Comparison of ENCODE assay signal across 23 mouse cellular contexts in genomic region chr2:92750116-92750515, GRCm38 (mm10).
DNase-seq lines count a peak whose midpoint lies in the region; ATAC-seq and TF ChIP-seq lines count a peak whose summit lies in the region.
"Had no signal": no experiment of that assay in that cellular context is flagged by ENCODE, and none has a peak within 500 bp of the region (broad histone marks: within the 10 kb centered on the region; RNA-seq: fewer than 3 reads in every experiment).

No protein-coding gene starts in this region.

- 0 out of 2 replicates have a peak overlapping the region, but pooled peaks have one; percentile 41 for H3K27ac ChIP-seq in forebrain, embryonic 10.5 days
- H3K27ac ChIP-seq in forebrain, embryonic 14.5 days (ENCODE audit: low read depth, low read length): no peak overlapping the region
- H3K27ac ChIP-seq in kidney, adult 2 months (ENCODE audit: insufficient read depth, low read depth, low read length): peak overlapping the region; percentile 32; the same call in 1 of the 2 replicates
- H3K27ac ChIP-seq in liver, adult 2 months (replicated peaks; ENCODE audit: insufficient read depth, low read depth, low read length): 0 out of 2 replicates have a peak overlapping the region, but pooled peaks have one; percentile 18
- no peak overlapping the region for H3K27ac ChIP-seq in liver, embryonic 12.5 days
- H3K27ac ChIP-seq: embryonic facial prominence, embryonic 12.5 days; hindbrain, embryonic 15.5 days; intestine, embryonic 15.5 days; midbrain, embryonic 15.5 days had no signal

- no peak overlapping the region for H3K9ac ChIP-seq in forebrain, embryonic 14.5 days (ENCODE audit: low read length)
- H3K9ac ChIP-seq in liver, adult 2 months (ENCODE audit: low read depth, low read length): no peak overlapping the region
- no peak overlapping the region for H3K9ac ChIP-seq in liver, embryonic 12.5 days
- H3K9ac ChIP-seq: embryonic facial prominence, embryonic 12.5 days; hindbrain, embryonic 15.5 days; intestine, embryonic 15.5 days; liver, postnatal 0 days; midbrain, embryonic 15.5 days had no signal

- H3K79me2 ChIP-seq in liver, adult 2 months (ENCODE audit: control insufficient read depth, insufficient read depth, low read length): no peaks in the 10 kb centered on the region

- H3K9me3 ChIP-seq in forebrain, embryonic 10.5 days: no peaks in the 10 kb centered on the region
- no peaks in the 10 kb centered on the region for H3K9me3 ChIP-seq in forebrain, embryonic 14.5 days (replicated peaks; ENCODE audit: control insufficient read depth, low read length)
- H3K9me3 ChIP-seq in liver, embryonic 12.5 days (replicated peaks): no peaks in the 10 kb centered on the region
- H3K9me3 ChIP-seq: embryonic facial prominence, embryonic 12.5 days; hindbrain, embryonic 15.5 days; intestine, embryonic 15.5 days; midbrain, embryonic 15.5 days had no signal

- no peak overlapping the region for H3K4me2 ChIP-seq in forebrain, embryonic 14.5 days (ENCODE audit: low read length)
- no peak overlapping the region for H3K4me2 ChIP-seq in liver, embryonic 12.5 days
- H3K4me2 ChIP-seq: embryonic facial prominence, embryonic 12.5 days; hindbrain, embryonic 15.5 days; intestine, embryonic 15.5 days; midbrain, embryonic 15.5 days had no signal

- TF ChIP-seq CTCF in kidney, adult 2 months (conservative IDR thresholded peaks at IDR 0.05; ENCODE audit: insufficient read depth, insufficient read length, low read depth, low read length): no peak
- TF ChIP-seq CTCF in liver, adult 2 months (IDR thresholded peaks at IDR 0.05; ENCODE audit: low read depth, low read length): no peak

- no peak for TF ChIP-seq POLR2A in kidney, adult 2 months (IDR thresholded peaks at IDR 0.05; ENCODE audit: low read depth, low read length)
- TF ChIP-seq POLR2A in liver, adult 2 months (IDR thresholded peaks at IDR 0.05; ENCODE audit: extremely low read depth, insufficient read depth, low read length): no peak

- peaks cover 15% of the 10 kb centered on the region; the same call in 1 of the 2 replicates for H3K4me1 ChIP-seq in forebrain, embryonic 10.5 days
- no peaks in the 10 kb centered on the region for H3K4me1 ChIP-seq in forebrain, embryonic 14.5 days (ENCODE audit: control insufficient read depth, insufficient read depth, low read length)
- H3K4me1 ChIP-seq in kidney, adult 2 months (ENCODE audit: control insufficient read depth, insufficient read depth, low read length): no peaks in the 10 kb centered on the region
- H3K4me1 ChIP-seq in liver, adult 2 months (ENCODE audit: control insufficient read depth, insufficient read depth, low read length): no peaks in the 10 kb centered on the region
- peaks cover 5% of the 10 kb centered on the region; the same call in 1 of the 2 replicates for H3K4me1 ChIP-seq in liver, embryonic 12.5 days
- H3K4me1 ChIP-seq: embryonic facial prominence, embryonic 12.5 days; hindbrain, embryonic 15.5 days; intestine, embryonic 15.5 days; midbrain, embryonic 15.5 days had no signal

- no peaks in the 10 kb centered on the region for H3K36me3 ChIP-seq in forebrain, embryonic 10.5 days (replicated peaks)
- no peaks in the 10 kb centered on the region for H3K36me3 ChIP-seq in forebrain, embryonic 14.5 days (ENCODE audit: control insufficient read depth, insufficient read depth, low read length)
- H3K36me3 ChIP-seq in kidney, adult 2 months (ENCODE audit: control insufficient read depth, insufficient read depth, low read length): no peaks in the 10 kb centered on the region
- H3K36me3 ChIP-seq in liver, adult 2 months (ENCODE audit: control insufficient read depth, insufficient read depth, low read length): no peaks in the 10 kb centered on the region
- no peaks in the 10 kb centered on the region for H3K36me3 ChIP-seq in liver, embryonic 12.5 days
- H3K36me3 ChIP-seq: embryonic facial prominence, embryonic 12.5 days; hindbrain, embryonic 15.5 days; intestine, embryonic 15.5 days; midbrain, embryonic 15.5 days had no signal

- peaks cover 4% of the 10 kb centered on the region; the same call in 1 of the 2 replicates for H3K27me3 ChIP-seq in forebrain, embryonic 10.5 days (ENCODE audit: poor library complexity, severe bottlenecking)
- H3K27me3 ChIP-seq in forebrain, embryonic 14.5 days (replicated peaks; ENCODE audit: control insufficient read depth, insufficient read depth, low read length): no peaks in the 10 kb centered on the region
- H3K27me3 ChIP-seq in kidney, adult 2 months (replicated peaks; ENCODE audit: control insufficient read depth, insufficient read depth, low read length): no peaks in the 10 kb centered on the region
- no peaks in the 10 kb centered on the region for H3K27me3 ChIP-seq in liver, adult 2 months (ENCODE audit: control insufficient read depth, insufficient read depth, low read length)
- H3K27me3 ChIP-seq in liver, embryonic 12.5 days (replicated peaks): no peaks in the 10 kb centered on the region
- H3K27me3 ChIP-seq: embryonic facial prominence, embryonic 12.5 days; hindbrain, embryonic 15.5 days; intestine, embryonic 15.5 days; midbrain, embryonic 15.5 days had no signal

- no peak overlapping the region for H3K4me3 ChIP-seq in forebrain, embryonic 10.5 days
- H3K4me3 ChIP-seq in forebrain, embryonic 14.5 days (ENCODE audit: low read depth, low read length): no peak overlapping the region
- H3K4me3 ChIP-seq in kidney, adult 2 months (ENCODE audit: insufficient read depth, low read depth, low read length): no peak overlapping the region
- H3K4me3 ChIP-seq in liver, adult 2 months (ENCODE audit: insufficient read depth, low read depth, low read length): no peak overlapping the region
- H3K4me3 ChIP-seq in liver, embryonic 12.5 days: no peak overlapping the region
- H3K4me3 ChIP-seq: embryonic facial prominence, embryonic 12.5 days; erythroblast, embryonic 14.5 days; hindbrain, embryonic 15.5 days; intestine, embryonic 15.5 days; midbrain, embryonic 15.5 days had no signal

- WGBS in forebrain, embryonic 10.5 days: 56% methylated on average over 4 of the region's 4 CpGs
- 59% methylated on average over 4 of the region's 4 CpGs for WGBS in forebrain, embryonic 14.5 days
- WGBS in kidney, adult 2 months: 41% methylated on average over 4 of the region's 4 CpGs
- 54% methylated on average over 4 of the region's 4 CpGs for WGBS in liver, adult 2 months
- 41% methylated on average over 4 of the region's 4 CpGs for WGBS in liver, embryonic 12.5 days (ENCODE audit: insufficient replicate concordance)

- DNase-seq in forebrain, embryonic 10.5 days (ENCODE audit: extremely low spot score, low spot score): no peak
- no peak for DNase-seq in forebrain, embryonic 14.5 days (ENCODE audit: low spot score)
- DNase-seq in kidney, adult 2 months: no peak
- no peak for DNase-seq in kidney, postnatal 25 days
- no peak for DNase-seq in liver, adult 2 months (ENCODE audit: extremely low read depth, low read depth, low spot score)
- peak; percentile 17 to 43 for DNase-seq in kidney, postnatal 4 days
- no peak for DNase-seq in testis, postnatal 10 days (ENCODE audit: low spot score)
- DNase-seq: adrenal gland, adult 8-10 months; cerebellum, adult 11-12 months; cerebellum, postnatal 14 days; gastrocnemius, postnatal 10 days; heart, postnatal 36 days; left cerebral cortex, postnatal 4 days; liver had no signal

- ATAC-seq in forebrain, embryonic 14.5 days: no peak
- ATAC-seq in liver, embryonic 12.5 days: no peak
- ATAC-seq: activated CD4-positive, CD25-positive, alpha-beta regulatory T cell, adult 4 months; forebrain, embryonic 16.5 days; intestine, embryonic 15.5 days; midbrain, embryonic 15.5 days had no signal

Comparison
In these comparisons a context has a peak if more than half of its experiments do, and no peak if none do; other contexts are left out.
1. DNase-seq: peak in kidney, postnatal 4 days (2 of 2); none in forebrain, embryonic 10.5 days (single experiment), forebrain, embryonic 14.5 days (single experiment), kidney, adult 2 months (single experiment), kidney, postnatal 25 days (0 of 2), liver, adult 2 months (single experiment) and testis, postnatal 10 days (single experiment).
2. H3K27ac ChIP-seq: peak in forebrain, embryonic 10.5 days (single experiment), kidney, adult 2 months (single experiment) and liver, adult 2 months (single experiment); none in forebrain, embryonic 14.5 days (single experiment) and liver, embryonic 12.5 days (single experiment).